Mouse (Mus musculus) limb, embryonic 12.5 days (tissue): ENCODE measurements around the gene Acox2. TPM values are rescaled to one million over a fixed set of nuclear protein-coding genes. Genes with fewer than 3 reads are reported as not detected.

Source experiments
- ATAC-seq: fragments of 200-750 bp; cut with Nextera tagmentation; 2 replicates; pipeline ENCODE4 v1.8.0; 2017; ENCODE audit warnings: low read depth, moderate TSS enrichment; ENCODE audit not compliant: insufficient number of reproducible peaks, insufficient read depth, low FRiP score, low TSS enrichment
- H3K27ac ChIP-seq: fragments of 300-500 bp; sonication (generic); 2 replicates; pipeline ENCODE4 v1.5.1; 2016; ENCODE audit warnings: mild to moderate bottlenecking, moderate library complexity
- H3K27me3 ChIP-seq: fragments of 300-500 bp; sonication (generic); 2 replicates; pipeline ENCODE4 v1.6.1; 2016; ENCODE audit warnings: mild to moderate bottlenecking, moderate library complexity
- H3K36me3 ChIP-seq: fragments of 300-500 bp; sonication (generic); 2 replicates; pipeline ENCODE4 v1.6.1; 2016; ENCODE audit warnings: mild to moderate bottlenecking, moderate library complexity
- H3K4me1 ChIP-seq: fragments of 300-500 bp; sonication (generic); replicated peaks from 2 replicates; pipeline ENCODE4 v1.6.1; 2016
- H3K4me2 ChIP-seq: fragments of 300-500 bp; sonication (generic); 2 replicates; pipeline ENCODE4 v1.6.1; 2016; ENCODE audit warnings: mild to moderate bottlenecking, moderate library complexity
- H3K4me3 ChIP-seq: fragments of 300-500 bp; sonication (generic); replicated peaks from 2 replicates; pipeline ENCODE4 v1.5.1; 2016; ENCODE audit warnings: mild to moderate bottlenecking
- H3K9ac ChIP-seq: fragments of 300-500 bp; sonication (generic); replicated peaks from 2 replicates; pipeline ENCODE4 v1.6.1; 2016; ENCODE audit warnings: mild to moderate bottlenecking, moderate library complexity
- H3K9me3 ChIP-seq: fragments of 300-500 bp; sonication (generic); 2 replicates; pipeline ENCODE4 v1.6.1; 2016; ENCODE audit warnings: mild to moderate bottlenecking, moderate library complexity
- WGBS: fragments of 180-500 bp; shearing (Covaris S2); methylation state at CpG from one replicate; pipeline ENCODE4 v1.1.7; 2016; 5-methylcytosine and 5-hydroxymethylcytosine counted together
- polyA plus RNA-seq: library from polyadenylated mRNA; unstranded; fragments of >200 nt; fragmentation: Nextera tagmentation; extraction: Ambion mirVana; gene quantifications from 2 replicates; pipeline ENCODE4 v1.2.1, GENCODE M21; 2016

Gene Acox2
- polyA plus RNA-seq, 1 experiment from 2014 or later = not detected

- H3K27ac ChIP-seq = no peak overlapping the region
- H3K9me3 ChIP-seq = peaks cover 4% of the 10 kb centered on the region; the same call in 1 of the 2 replicates
- no peaks in the 10 kb centered on the region for H3K36me3 ChIP-seq
- WGBS = 88% methylated on average over 1 of the region's 1 CpGs
- no peak overlapping the region for H3K9ac ChIP-seq
- H3K4me3 ChIP-seq = no peak overlapping the region
- no peak overlapping the region for H3K4me2 ChIP-seq
- H3K4me1 ChIP-seq = no peaks in the 10 kb centered on the region
- no peaks in the 10 kb centered on the region for H3K27me3 ChIP-seq
- ATAC-seq = no peak
These were observed 5.2 kb upstream of the Acox2 start for GRCm38 (mm10) chr14:8264378-8264777.

GRCm38 (mm10) chr14:8262242-8262641, 3.1 kb upstream of the Acox2 start:
- Histone ChIP-seq H3K9ac (no peak overlapping the region), H3K27me3 (no peaks in the 10 kb centered on the region), H3K4me3 (no peak overlapping the region), H3K4me2 (no peak overlapping the region), H3K27ac (no peak overlapping the region), H3K36me3 (no peaks in the 10 kb centered on the region), H3K4me1 (peaks cover 7% of the 10 kb centered on the region; the same call in 1 of the 2 replicates), H3K9me3 (peaks cover 4% of the 10 kb centered on the region; the same call in 1 of the 2 replicates)
- WGBS = 56% methylated on average over 1 of the region's 1 CpGs
- no peak for ATAC-seq

GRCm38 (mm10) chr14:8260214-8260613, 1.1 kb upstream of the Acox2 start:
- Histone ChIP-seq H3K36me3 (no peaks in the 10 kb centered on the region), H3K4me3 (no peak overlapping the region), H3K27me3 (no peaks in the 10 kb centered on the region), H3K27ac (no peak overlapping the region), H3K9ac (no peak overlapping the region), H3K4me2 (no peak overlapping the region), H3K4me1 (peaks cover 7% of the 10 kb centered on the region; the same call in 1 of the 2 replicates), H3K9me3 (no peaks in the 10 kb centered on the region)
- ATAC-seq = no peak
- WGBS = 74% methylated on average over 5 of the region's 5 CpGs

- Histone ChIP-seq H3K27me3 (no peaks in the 10 kb centered on the region), H3K27ac (no peak overlapping the region), H3K4me2 (no peak overlapping the region), H3K9me3 (no peaks in the 10 kb centered on the region), H3K9ac (no peak overlapping the region), H3K4me1 (peaks cover 7% of the 10 kb centered on the region; the same call in 1 of the 2 replicates), H3K4me3 (no peak overlapping the region), H3K36me3 (no peaks in the 10 kb centered on the region)
- ATAC-seq = no peak
- WGBS = 66% methylated on average over 3 of the region's 3 CpGs
These were observed 401 bp downstream of the Acox2 start for GRCm38 (mm10) chr14:8258752-8259151.

GRCm38 (mm10) chr14:8258335-8258627, 872 bp downstream of the Acox2 start:
- Histone ChIP-seq H3K9ac (no peak overlapping the region), H3K4me3 (no peak overlapping the region), H3K4me1 (peaks cover 7% of the 10 kb centered on the region; the same call in 1 of the 2 replicates), H3K9me3 (no peaks in the 10 kb centered on the region), H3K27me3 (no peaks in the 10 kb centered on the region), H3K4me2 (no peak overlapping the region), H3K36me3 (no peaks in the 10 kb centered on the region), H3K27ac (no peak overlapping the region)
- no peak for ATAC-seq
- WGBS = 33% methylated on average over 3 of the region's 3 CpGs

- H3K4me3 ChIP-seq = no peak overlapping the region
- no peak overlapping the region for H3K4me2 ChIP-seq
- H3K9ac ChIP-seq = no peak overlapping the region
- H3K9me3 ChIP-seq = no peaks in the 10 kb centered on the region
- 52% methylated on average over 7 of the region's 7 CpGs for WGBS
- no peak for ATAC-seq
- no peaks in the 10 kb centered on the region for H3K36me3 ChIP-seq
- H3K4me1 ChIP-seq = peaks cover 7% of the 10 kb centered on the region; the same call in 1 of the 2 replicates
- no peak overlapping the region for H3K27ac ChIP-seq
- H3K27me3 ChIP-seq = no peaks in the 10 kb centered on the region
These were observed 1.4 kb downstream of the Acox2 start for GRCm38 (mm10) chr14:8257521-8258334.

GRCm38 (mm10) chr14:8256881-8257280, 2.3 kb downstream of the Acox2 start:
- 77% methylated on average over 5 of the region's 5 CpGs for WGBS

GRCm38 (mm10) chr14:8256072-8256471, 3.1 kb downstream of the Acox2 start:
- Histone ChIP-seq H3K4me3 (no peak overlapping the region), H3K27ac (no peak overlapping the region), H3K4me2 (no peak overlapping the region), H3K9me3 (no peaks in the 10 kb centered on the region), H3K27me3 (no peaks in the 10 kb centered on the region; the same call in 1 of the 2 replicates), H3K9ac (no peak overlapping the region), H3K4me1 (peaks cover 7% of the 10 kb centered on the region; the same call in 1 of the 2 replicates), H3K36me3 (no peaks in the 10 kb centered on the region)
- 68% methylated on average over 6 of the region's 6 CpGs for WGBS
- no peak for ATAC-seq

More at GRCm38 (mm10) chr14:8256881-8257280, 2.3 kb downstream of the Acox2 start:
- ATAC-seq = no peak
- Histone ChIP-seq H3K9ac (no peak overlapping the region), H3K9me3 (no peaks in the 10 kb centered on the region), H3K4me2 (no peak overlapping the region), H3K36me3 (no peaks in the 10 kb centered on the region), H3K4me1 (peaks cover 7% of the 10 kb centered on the region; the same call in 1 of the 2 replicates), H3K27me3 (no peaks in the 10 kb centered on the region), H3K4me3 (no peak overlapping the region), H3K27ac (no peak overlapping the region)

GRCm38 (mm10) chr14:8255076-8255729, 4.0 kb downstream of the Acox2 start:
- Histone ChIP-seq H3K27me3 (no peaks in the 10 kb centered on the region; the same call in 1 of the 2 replicates), H3K9me3 (no peaks in the 10 kb centered on the region), H3K4me3 (no peak overlapping the region), H3K36me3 (no peaks in the 10 kb centered on the region), H3K4me2 (no peak overlapping the region), H3K4me1 (peaks cover 7% of the 10 kb centered on the region; the same call in 1 of the 2 replicates), H3K9ac (no peak overlapping the region), H3K27ac (no peak overlapping the region)
- 75% methylated on average over 7 of the region's 7 CpGs for WGBS
- no peak for ATAC-seq

- Histone ChIP-seq H3K27me3 (no peaks in the 10 kb centered on the region; the same call in 1 of the 2 replicates), H3K9ac (no peak overlapping the region), H3K36me3 (no peaks in the 10 kb centered on the region), H3K4me2 (no peak overlapping the region), H3K4me1 (no peaks in the 10 kb centered on the region), H3K9me3 (no peaks in the 10 kb centered on the region), H3K27ac (no peak overlapping the region), H3K4me3 (no peak overlapping the region)
- 91% methylated on average over 8 of the region's 8 CpGs for WGBS
- no peak for ATAC-seq
These were observed 7.7 kb downstream of the Acox2 start for GRCm38 (mm10) chr14:8251330-8251885.

GRCm38 (mm10) chr14:8250141-8250871, 8.8 kb downstream of the Acox2 start:
- Histone ChIP-seq H3K27me3 (no peaks in the 10 kb centered on the region; the same call in 1 of the 2 replicates), H3K9ac (no peak overlapping the region), H3K9me3 (no peaks in the 10 kb centered on the region), H3K27ac (no peak overlapping the region), H3K4me3 (no peak overlapping the region), H3K4me2 (no peak overlapping the region), H3K36me3 (no peaks in the 10 kb centered on the region), H3K4me1 (no peaks in the 10 kb centered on the region)
- no peak for ATAC-seq
- 76% methylated on average over 9 of the region's 9 CpGs for WGBS
